Mouse (Mus musculus): ENCODE measurements at regions not wholly inside any gene's neighbourhood (a gene's known extent, or its start where the extent isn't known, plus 50 kb on each side); places are given as distances from the start of the nearest gene placed in this dataset.

DNA sequence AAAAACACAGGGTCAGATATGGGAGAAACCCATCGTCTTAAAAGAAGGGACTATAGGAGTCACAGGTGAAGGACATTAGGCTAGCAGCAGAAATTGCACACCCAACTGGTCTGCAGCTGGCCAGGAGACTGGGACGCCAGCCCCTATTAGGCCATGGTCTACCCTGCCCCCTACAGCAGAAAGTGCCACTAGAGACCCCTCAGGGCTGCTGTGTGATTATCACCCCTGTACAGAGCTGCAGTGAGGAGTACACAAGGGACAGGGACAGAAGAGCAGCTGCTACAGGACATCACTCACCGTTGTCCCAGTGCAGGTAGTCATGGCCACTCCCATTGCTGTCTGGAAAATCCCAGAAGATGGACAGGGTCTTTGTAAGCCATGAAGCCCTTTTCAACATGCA, 157.9 kb upstream of the Agap1 start:
- TF ChIP-seq HCFC1 (IDR thresholded peaks at IDR 0.05; ENCODE audit: low read depth, low read length) (no peak), CTCF (IDR thresholded peaks at IDR 0.05 in 2 of 3, conservative IDR thresholded peaks at IDR 0.05 in 1 of 3; ENCODE audit: control insufficient read depth in 1 of 3, insufficient read depth in 1 of 3, low read depth in 2 of 3, low read length in 3 of 3, poor library complexity in 1 of 3, severe bottlenecking in 1 of 3) (no peak), TAL1 (IDR thresholded peaks at IDR 0.05; ENCODE audit: low read length) (no peak), POLR2A (IDR thresholded peaks at IDR 0.05; ENCODE audit: control insufficient read depth in 1 of 2, insufficient read depth in 1 of 2, low read depth in 1 of 2, low read length in 2 of 2, poor library complexity in 1 of 2) (no peak), EP300 (IDR thresholded peaks at IDR 0.05; ENCODE audit: low read depth in 1 of 2, low read length in 2 of 2) (no peak), MAX (IDR thresholded peaks at IDR 0.05; ENCODE audit: low read length) (no peak), ETS1 (IDR thresholded peaks at IDR 0.05; ENCODE audit: low read depth, low read length) (no peak), GATA1 (IDR thresholded peaks at IDR 0.05; ENCODE audit: low read depth, low read length) (no peak)
